Mouse (Mus musculus) heart, embryonic 14.5 days (tissue): ENCODE measurements around the gene Abcc12. TPM values are rescaled to one million over a fixed set of nuclear protein-coding genes. Genes with fewer than 3 reads are reported as not detected.

ENCODE experiments used
- ATAC-seq: fragments of 200-750 bp; cut with Nextera tagmentation; 2 replicates; pipeline ENCODE4 v1.8.0; 2017; ENCODE audit warnings: low read depth, moderate TSS enrichment; ENCODE audit not compliant: insufficient number of reproducible peaks, insufficient read depth, low FRiP score
- H3K27ac ChIP-seq, 2 experiments: fragments of 200-500 bp in 1 of 2; fragments of 300-500 bp in 1 of 2; sonication (generic) in 1 of 2; replicated peaks in 1 of 2; 2 replicates each; pipeline ENCODE4 v1.5.1; 2012 to 2014; ENCODE audit warnings: low read depth in 2 of 2, low read length in 2 of 2, control low read depth in 1 of 2, mild to moderate bottlenecking in 1 of 2, mixed read lengths in 1 of 2; ENCODE audit not compliant: control insufficient read depth in 1 of 2, insufficient read depth in 1 of 2
- H3K27me3 ChIP-seq: fragments of 300-500 bp; sonication (generic); 2 replicates; pipeline ENCODE4 v1.6.1; 2014; ENCODE audit warnings: mild to moderate bottlenecking, low read length, control low read depth; ENCODE audit not compliant: control insufficient read depth, insufficient read depth
- H3K36me3 ChIP-seq: fragments of 300-500 bp; sonication (generic); 2 replicates; pipeline ENCODE4 v1.6.1; 2014; ENCODE audit warnings: mild to moderate bottlenecking, control low read depth, low read length, mixed read lengths; ENCODE audit not compliant: control insufficient read depth, insufficient read depth
- H3K4me1 ChIP-seq, 2 experiments: fragments of 200-500 bp in 1 of 2; fragments of 300-500 bp in 1 of 2; sonication (generic) in 1 of 2; 2 replicates each; pipeline ENCODE4 v1.6.1; 2012 to 2014; ENCODE audit warnings: low read length in 2 of 2, control low read depth in 1 of 2, mixed read lengths in 1 of 2; ENCODE audit not compliant: control insufficient read depth in 2 of 2, insufficient read depth in 2 of 2
- H3K4me2 ChIP-seq: fragments of 300-500 bp; sonication (generic); 2 replicates; pipeline ENCODE4 v1.6.1; 2014; ENCODE audit warnings: mild to moderate bottlenecking, low read length
- H3K4me3 ChIP-seq, 2 experiments: fragments of 200-500 bp in 1 of 2; fragments of 300-500 bp in 1 of 2; sonication (generic) in 1 of 2; 2 replicates each; pipeline ENCODE4 v1.5.1; 2012 to 2014; ENCODE audit warnings: low read length in 2 of 2, mild to moderate bottlenecking in 2 of 2, control low read depth in 1 of 2, low read depth in 1 of 2, moderate library complexity in 1 of 2; ENCODE audit not compliant: control insufficient read depth in 1 of 2, insufficient read depth in 1 of 2
- H3K9ac ChIP-seq: fragments of 300-500 bp; sonication (generic); 2 replicates; pipeline ENCODE4 v1.6.1; 2014; ENCODE audit warnings: mild to moderate bottlenecking, low read length
- H3K9me3 ChIP-seq: fragments of 300-500 bp; sonication (generic); 2 replicates; pipeline ENCODE4 v1.6.1; 2016; ENCODE audit warnings: low read length, control low read depth; ENCODE audit not compliant: control insufficient read depth
- WGBS: fragments of 180-500 bp; shearing (Covaris S2); extraction: QIAGEN DNeasy Blood & Tissue Kit; methylation state at CpG from one replicate; pipeline ENCODE4 v1.1.7; 2014; 5-methylcytosine and 5-hydroxymethylcytosine counted together
- polyA plus RNA-seq: library from polyadenylated mRNA; unstranded; fragments of >200 nt; fragmentation: Nextera tagmentation; extraction: Ambion mirVana; gene quantifications from 2 replicates; pipeline ENCODE4 v1.2.1, GENCODE M21; 2014

Gene Abcc12
- polyA plus RNA-seq, 1 experiment from 2014 or later, result not detected

- no peaks in the 10 kb centered on the region for H3K9me3 ChIP-seq
- no peak overlapping the region for H3K27ac ChIP-seq
- H3K4me3 ChIP-seq, result no peak overlapping the region
- H3K4me2 ChIP-seq, result no peak overlapping the region
- H3K4me1 ChIP-seq, result no peaks in the 10 kb centered on the region
- H3K27me3 ChIP-seq, result no peaks in the 10 kb centered on the region
- H3K36me3 ChIP-seq, result no peaks in the 10 kb centered on the region
- H3K9ac ChIP-seq, result no peak overlapping the region
- WGBS, result 55% methylated on average over 9 of the region's 9 CpGs
- no peak for ATAC-seq
These were observed 104.6 kb downstream of the Abcc12 start for GRCm38 (mm10) chr8:86475711-86476438.

- 90% methylated on average over 4 of the region's 4 CpGs for WGBS
- no peak overlapping the region for H3K4me3 ChIP-seq
- H3K9me3 ChIP-seq, result no peaks in the 10 kb centered on the region
- no peaks in the 10 kb centered on the region for H3K27me3 ChIP-seq
- H3K36me3 ChIP-seq, result no peaks in the 10 kb centered on the region
- no peak for ATAC-seq
- H3K27ac ChIP-seq, result no peak overlapping the region
- H3K9ac ChIP-seq, result no peak overlapping the region
- H3K4me1 ChIP-seq, result no peaks in the 10 kb centered on the region
- H3K4me2 ChIP-seq, result no peak overlapping the region
These were observed 106.0 kb downstream of the Abcc12 start for GRCm38 (mm10) chr8:86474461-86474860.

- WGBS, result 73% methylated on average over 6 of the region's 6 CpGs
- Histone ChIP-seq H3K9ac (no peak overlapping the region), H3K4me3 (no peak overlapping the region), H3K4me1 (no peaks in the 10 kb centered on the region), H3K9me3 (no peaks in the 10 kb centered on the region), H3K4me2 (no peak overlapping the region), H3K27ac (no peak overlapping the region), H3K27me3 (no peaks in the 10 kb centered on the region), H3K36me3 (no peaks in the 10 kb centered on the region)
- no peak for ATAC-seq
These were observed 107.4 kb downstream of the Abcc12 start for GRCm38 (mm10) chr8:86473121-86473520.

- no peak overlapping the region for H3K4me3 ChIP-seq
- no peak overlapping the region for H3K27ac ChIP-seq
- no peaks in the 10 kb centered on the region for H3K9me3 ChIP-seq
- WGBS, result 83% methylated on average over 2 of the region's 2 CpGs
- no peak overlapping the region for H3K9ac ChIP-seq
- H3K4me2 ChIP-seq, result no peak overlapping the region
- no peaks in the 10 kb centered on the region for H3K4me1 ChIP-seq
- H3K36me3 ChIP-seq, result no peaks in the 10 kb centered on the region
- no peak for ATAC-seq
- H3K27me3 ChIP-seq, result no peaks in the 10 kb centered on the region
These were observed 109.8 kb downstream of the Abcc12 start for GRCm38 (mm10) chr8:86470717-86471116.

GRCm38 (mm10) chr8:86463215-86463614 lies 117.3 kb downstream of the Abcc12 start:
- no peak for ATAC-seq
- H3K4me2 ChIP-seq, result no peak overlapping the region

GRCm38 (mm10) chr8:86460372-86460771 lies 120.1 kb downstream of the Abcc12 start:
- no peaks in the 10 kb centered on the region for H3K9me3 ChIP-seq
- H3K36me3 ChIP-seq, result no peaks in the 10 kb centered on the region
- no peak overlapping the region for H3K4me2 ChIP-seq
- no peak for ATAC-seq
- no peak overlapping the region for H3K27ac ChIP-seq
- no peaks in the 10 kb centered on the region for H3K27me3 ChIP-seq
- no peak overlapping the region for H3K4me3 ChIP-seq
- H3K4me1 ChIP-seq, result no peaks in the 10 kb centered on the region
- 81% methylated on average over 5 of the region's 5 CpGs for WGBS
- no peak overlapping the region for H3K9ac ChIP-seq

More at GRCm38 (mm10) chr8:86463215-86463614, 117.3 kb downstream of the Abcc12 start:
- WGBS, result 91% methylated on average over 2 of the region's 2 CpGs
- no peak overlapping the region for H3K27ac ChIP-seq
- no peaks in the 10 kb centered on the region for H3K27me3 ChIP-seq
- no peak overlapping the region for H3K9ac ChIP-seq
- H3K4me1 ChIP-seq, result no peaks in the 10 kb centered on the region
- no peaks in the 10 kb centered on the region for H3K36me3 ChIP-seq
- no peaks in the 10 kb centered on the region for H3K9me3 ChIP-seq
- H3K4me3 ChIP-seq, result no peak overlapping the region

GRCm38 (mm10) chr8:86453697-86454480 lies 126.6 kb downstream of the Abcc12 start:
- 72% methylated on average over 11 of the region's 11 CpGs for whole genome bisulfite sequencing

More at GRCm38 (mm10) chr8:86453697-86454480, 126.6 kb downstream of the Abcc12 start:
- H3K4me2 ChIP-seq, result no peak overlapping the region
- no peaks in the 10 kb centered on the region for H3K27me3 ChIP-seq
- H3K9me3 ChIP-seq, result no peaks in the 10 kb centered on the region
- no peak overlapping the region for H3K27ac ChIP-seq
- no peak for ATAC-seq
- H3K36me3 ChIP-seq, result no peaks in the 10 kb centered on the region
- H3K4me1 ChIP-seq, result no peaks in the 10 kb centered on the region
- no peak overlapping the region for H3K4me3 ChIP-seq
- H3K9ac ChIP-seq, result no peak overlapping the region
